Mouse (Mus musculus) retina, embryonic 14.5 days (tissue): Measurements from ENCODE around the gene Tbc1d24.

Source experiments
- DNase-seq: peaks from one replicate; pipeline ENCODE4 v3.0.0-alpha.2; 2015; ENCODE audit warnings: low spot score

The Tbc1d24 gene

GRCm38 (mm10) chr17:24205284-24205888 is at the start of gene Tbc1d24:
Gene Tbc1d24 (minus strand): TSS chr17:24205562.
- DNase-seq = peak; percentile 95

GRCm38 (mm10) chr17:24252329-24252728 is 47.0 kb upstream of the Tbc1d24 start:
- no peak for DNase-seq

- peak; percentile 98 for DNase-seq
Measured at GRCm38 (mm10) chr17:24251320-24252069, 46.1 kb upstream of the Tbc1d24 start, which contains the start of gene Ccnf. Gene Ccnf (minus strand): TSS chr17:24251484.

DNA sequence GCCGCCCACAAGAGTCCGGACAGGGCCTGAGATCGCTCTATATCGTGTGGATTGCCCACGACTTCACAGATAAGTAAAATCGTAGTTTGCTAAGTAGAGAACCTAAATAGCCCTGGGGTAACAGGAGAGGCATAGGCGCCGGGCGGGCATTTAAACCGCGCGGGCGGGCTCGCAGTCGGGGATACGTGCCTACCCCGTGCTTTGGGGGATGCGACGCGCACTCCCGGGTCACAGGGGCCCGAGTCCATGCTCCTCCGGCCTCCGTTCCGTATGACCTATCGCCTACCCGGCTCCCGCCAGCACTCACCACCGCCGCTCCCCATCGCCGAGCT is 45.6 kb upstream of the Tbc1d24 start:
- no peak for DNase-seq

DNA sequence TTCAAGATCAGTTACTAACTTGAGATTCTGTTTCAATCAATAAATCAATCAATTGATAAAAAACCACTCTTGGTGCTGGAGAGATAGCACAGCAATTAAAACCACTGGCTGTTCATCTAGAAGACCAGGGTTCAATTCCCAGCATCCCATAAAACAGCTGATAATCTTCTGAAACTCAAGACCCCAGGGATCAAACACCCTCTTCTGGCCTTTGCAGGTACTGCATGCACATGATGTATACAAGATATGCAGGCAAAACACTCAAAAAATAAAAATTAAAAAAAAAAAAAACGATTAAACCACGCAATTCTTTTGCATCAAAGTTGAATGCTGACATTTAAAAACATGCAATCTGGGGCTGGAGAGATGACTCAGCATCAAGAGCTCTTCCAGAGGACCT is 43.3 kb upstream of the Tbc1d24 start:
- DNase-seq = peak; percentile 13

DNA sequence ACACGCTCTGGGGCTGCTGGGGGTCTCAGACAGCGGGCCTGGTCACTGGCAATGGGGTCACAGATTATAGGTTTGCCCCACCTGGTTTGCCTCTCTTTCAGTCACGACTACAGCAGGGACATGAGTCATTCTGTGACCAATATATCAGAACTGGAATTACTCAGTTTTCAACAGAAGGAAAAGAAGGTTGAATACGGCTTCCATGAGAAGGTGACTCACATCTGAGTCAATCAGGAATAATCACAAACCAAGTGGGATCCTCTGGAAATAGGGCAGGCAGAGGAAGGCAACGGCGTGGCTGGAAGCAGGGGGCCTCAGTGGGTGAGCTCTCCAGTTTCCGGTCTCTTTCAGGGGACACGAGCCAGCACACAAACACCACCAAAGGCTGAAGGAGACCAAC is 38.7 kb upstream of the Tbc1d24 start:
- DNase-seq = no peak

DNA sequence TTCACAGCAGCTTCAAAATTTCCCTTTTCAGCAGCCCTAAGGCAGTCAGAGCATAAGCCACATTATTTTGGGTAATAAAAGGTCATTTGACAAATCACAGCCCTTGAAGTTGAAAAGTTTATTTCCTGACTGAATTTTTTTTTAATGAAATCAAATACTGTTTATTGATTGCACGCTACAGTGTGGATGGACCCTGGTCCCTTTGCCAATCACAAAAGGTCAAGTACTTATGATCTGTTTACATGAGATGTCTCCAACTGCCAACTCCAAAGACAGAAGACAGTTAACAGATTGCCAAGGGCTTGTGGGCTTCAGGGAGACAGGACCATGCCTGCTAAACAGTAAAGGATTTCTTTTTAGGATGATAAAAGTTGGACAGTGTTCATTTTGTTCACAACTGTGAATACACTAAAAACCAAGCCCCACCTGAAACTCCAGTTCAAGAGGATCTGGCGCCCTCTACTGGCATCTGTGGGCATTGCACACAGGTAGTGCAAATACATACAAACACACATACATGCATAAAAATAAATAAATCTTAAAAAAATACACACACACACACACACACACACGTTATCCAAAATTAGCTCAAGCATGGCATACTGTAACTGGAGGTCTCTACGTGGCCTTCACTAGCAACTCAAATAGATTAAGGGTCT is 38.1 kb upstream of the Tbc1d24 start:
- peak; percentile 16 for DNase-seq

DNA sequence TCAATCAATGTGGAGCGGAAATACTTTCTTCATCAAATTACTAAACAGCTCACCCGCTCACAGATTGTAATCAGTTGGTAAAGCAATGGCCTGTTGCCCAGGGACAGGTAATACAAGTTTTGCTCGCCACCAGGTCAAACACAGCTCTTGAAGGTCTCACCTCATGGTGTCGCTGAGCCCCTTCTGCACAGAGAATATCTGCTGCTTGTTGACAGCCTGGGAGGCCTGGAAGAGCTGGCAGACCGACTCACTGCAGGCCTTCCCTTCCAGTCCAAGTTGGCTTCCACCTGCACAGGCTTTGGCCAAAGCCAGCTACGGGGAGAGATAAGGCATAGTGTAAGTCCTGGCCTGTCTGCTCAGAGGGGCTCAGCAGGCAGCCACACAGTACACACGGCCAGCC is 31.6 kb upstream of the Tbc1d24 start:
- no peak for DNase-seq

- no peak for DNase-seq
Measured at GRCm38 (mm10) chr17:24236479-24236878, 31.1 kb upstream of the Tbc1d24 start.

GRCm38 (mm10) chr17:24227941-24228340 is 22.6 kb upstream of the Tbc1d24 start:
- no peak for DNase-seq

DNA sequence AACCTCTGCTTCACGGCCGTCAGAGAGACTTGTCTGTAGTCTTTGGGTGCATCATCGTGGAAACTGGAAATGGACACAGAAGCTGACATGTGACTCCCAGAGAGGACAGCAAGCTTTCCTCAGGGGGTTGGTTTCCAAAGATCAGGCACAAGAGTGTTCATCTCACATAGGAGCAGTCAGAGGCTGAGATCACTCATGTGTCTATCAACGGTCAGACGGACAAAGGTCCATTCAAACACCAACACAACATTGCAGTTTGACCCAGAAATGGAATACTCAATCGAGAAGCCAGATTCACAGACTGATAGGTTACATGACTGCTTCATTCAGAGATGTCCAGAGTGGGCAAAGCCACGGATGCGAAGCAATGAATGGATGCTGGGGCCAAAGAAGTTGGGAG is 21.4 kb upstream of the Tbc1d24 start:
- DNase-seq = no peak

DNA sequence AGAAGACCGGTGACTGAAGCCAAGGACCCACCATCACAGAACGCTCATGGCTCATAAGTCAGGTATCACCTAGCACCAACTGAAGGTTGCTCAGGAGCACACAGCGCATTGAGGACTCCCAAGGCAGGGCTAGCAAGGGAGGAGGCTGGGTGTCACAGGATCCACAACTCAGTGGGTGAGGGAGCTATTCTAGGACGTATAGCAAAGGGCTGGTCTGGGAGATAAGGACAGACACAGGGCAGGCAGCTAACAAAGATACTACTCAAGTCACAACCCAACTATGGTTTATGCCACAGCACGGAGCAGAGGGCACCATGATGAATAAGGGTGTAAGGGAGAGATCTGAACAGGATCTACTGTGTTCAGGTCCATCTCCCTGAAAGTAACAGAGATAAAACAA is 20.5 kb upstream of the Tbc1d24 start:
- DNase-seq = no peak

GRCm38 (mm10) chr17:24224741-24225140 is 19.4 kb upstream of the Tbc1d24 start:
- no peak for DNase-seq

DNA sequence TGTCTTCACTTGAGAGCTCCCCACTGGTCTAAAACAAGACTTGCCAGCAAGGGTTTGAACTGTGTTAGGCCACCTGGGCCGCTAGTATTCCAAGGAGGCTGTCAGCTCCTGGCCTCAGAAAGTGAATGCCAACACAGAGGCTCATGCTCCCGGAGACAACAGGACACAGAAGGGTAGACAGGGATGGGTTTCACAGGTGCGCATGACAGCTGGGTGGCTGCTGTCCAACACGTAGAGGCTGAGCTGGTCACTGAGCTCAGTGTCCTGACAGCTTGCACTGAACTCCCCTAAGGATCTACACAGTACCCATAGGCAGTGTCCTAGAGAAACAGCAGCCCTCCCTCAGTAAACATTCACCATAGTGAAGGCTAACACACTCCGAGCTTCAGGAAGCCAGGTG is 18.2 kb upstream of the Tbc1d24 start:
- DNase-seq = no peak

DNA sequence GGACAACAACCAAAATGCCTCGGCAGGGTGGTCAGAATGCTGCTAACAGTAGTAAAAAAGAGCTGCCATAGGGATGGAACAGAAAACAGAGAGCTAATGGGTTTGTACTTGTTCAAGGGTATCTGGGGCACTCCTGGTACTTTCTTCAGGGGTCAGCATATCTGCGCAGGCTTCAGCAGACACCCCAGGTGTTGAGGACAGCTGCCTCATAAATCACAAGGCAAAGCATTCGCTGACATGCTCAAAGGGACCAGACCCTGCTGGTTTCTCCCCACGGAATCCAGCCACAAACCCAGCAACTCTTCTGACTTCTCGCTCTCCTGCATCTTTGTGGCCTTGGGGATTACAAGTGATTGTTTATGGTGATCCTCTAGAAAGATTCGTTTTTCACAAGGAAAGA is 17.3 kb upstream of the Tbc1d24 start:
- no peak for DNase-seq

DNA sequence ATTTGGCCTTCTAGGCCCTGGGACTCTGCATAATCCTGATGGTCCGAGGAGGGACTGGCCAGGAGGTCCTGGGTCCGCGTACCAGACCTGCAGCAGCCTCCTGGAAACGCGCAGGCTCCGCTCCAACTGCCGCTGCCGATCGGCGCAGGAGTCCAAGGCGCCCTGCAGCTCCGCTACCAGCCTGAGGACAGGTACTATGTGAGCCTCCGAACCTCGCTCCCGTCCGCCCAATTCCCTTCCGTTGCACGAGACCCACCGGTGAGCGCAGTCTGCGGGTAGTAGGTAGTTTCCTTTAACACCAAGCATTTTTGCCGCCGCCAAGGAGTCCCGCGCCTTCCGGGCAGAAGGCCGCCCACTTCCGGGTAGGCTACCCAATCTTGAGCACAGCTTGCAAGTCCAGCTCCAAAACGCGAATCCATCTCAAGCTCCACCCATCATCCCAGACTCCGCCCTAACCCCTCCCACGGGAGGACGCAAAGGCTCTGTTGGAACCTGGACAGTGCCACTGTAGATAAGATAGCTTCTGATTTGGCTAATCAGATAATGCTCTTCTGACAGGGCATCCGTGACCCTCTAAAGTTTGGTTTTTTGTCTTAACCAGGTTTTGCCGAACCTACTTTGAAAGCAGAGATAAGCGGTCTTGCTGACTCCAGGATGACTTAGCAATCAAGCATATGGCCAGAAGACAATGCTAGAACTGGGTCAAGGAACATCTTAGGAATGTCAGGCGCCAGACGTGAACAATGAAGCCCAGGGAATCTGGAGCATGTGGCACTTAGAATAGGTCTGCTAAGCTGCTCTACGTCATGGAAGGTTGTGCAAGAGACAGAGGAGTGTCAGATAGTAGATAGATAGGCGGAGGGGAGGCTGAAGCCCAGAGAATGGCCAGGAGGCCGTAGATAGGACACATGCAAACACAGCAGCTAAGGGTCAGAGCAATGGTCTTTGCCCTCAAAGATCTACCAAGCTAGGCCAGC is 15.4 kb upstream of the Tbc1d24 start, which contains the start of gene Tedc2:
Gene Tedc2 (minus strand): TSS at position 417 of the 977 bp plus-strand sequence.
- peak; percentile 90 for DNase-seq

GRCm38 (mm10) chr17:24216836-24217235 is 11.5 kb upstream of the Tbc1d24 start:
- no peak for DNase-seq

DNA sequence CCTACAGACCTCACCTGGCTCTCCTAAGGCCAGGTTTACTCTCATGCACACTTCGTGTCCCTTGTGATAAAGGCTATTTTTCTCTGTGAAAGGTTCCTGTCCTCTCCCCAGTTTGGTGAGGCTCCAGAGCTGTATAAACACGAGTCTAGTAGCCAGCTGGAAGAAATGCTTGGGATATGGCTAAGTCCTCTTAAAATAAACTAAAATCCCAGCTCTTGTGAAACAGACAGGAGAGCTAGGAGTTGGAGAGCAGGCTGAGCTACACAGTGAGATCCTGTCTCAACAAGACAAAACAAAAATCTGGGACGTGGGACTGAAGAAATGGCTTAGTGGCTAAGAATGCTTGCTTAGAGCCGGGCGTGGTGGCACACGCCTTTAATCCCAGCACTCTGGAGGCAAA is 7.8 kb upstream of the Tbc1d24 start:
- no peak for DNase-seq

GRCm38 (mm10) chr17:24212441-24213018 is 7.2 kb upstream of the Tbc1d24 start:
- DNase-seq = no peak

- DNase-seq = peak; percentile 77
Measured at GRCm38 (mm10) chr17:24211631-24212440, 6.5 kb upstream of the Tbc1d24 start.

DNA sequence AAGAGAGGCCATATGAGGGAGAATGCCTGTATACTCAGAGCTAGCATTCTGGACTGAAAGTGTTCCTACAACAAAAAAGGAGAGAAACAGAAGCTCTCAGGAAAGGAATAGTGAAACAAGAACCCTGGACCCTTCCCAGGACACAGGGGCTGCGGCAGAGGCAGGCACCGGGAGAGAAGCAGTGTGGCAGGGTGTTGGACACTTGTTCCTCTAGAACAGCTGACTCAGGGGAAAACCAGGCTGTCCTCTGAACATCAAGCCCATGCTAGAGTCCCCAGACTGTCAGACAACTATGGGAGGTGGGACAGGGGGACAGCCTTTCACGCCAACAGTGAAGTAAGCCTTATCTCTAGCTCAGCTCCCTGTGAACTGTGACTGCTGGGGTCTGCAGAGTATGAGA is 5.2 kb upstream of the Tbc1d24 start:
- no peak for DNase-seq
